Mouse (Mus musculus) thymus, postnatal 10 days (tissue): ENCODE measurements at regions not wholly inside any gene's neighbourhood (a gene's known extent, or its start where the extent isn't known, plus 50 kb on each side); places are given as distances from the start of the nearest gene placed in this dataset.
A peak's percentile ranks its signal among the peaks of the same experiment; 100 is the strongest.
"Not testable (repeated sequence)": the region's sequence is repeated elsewhere in the genome, so short reads cannot be mapped to it uniquely, and the experiment has no call there.

Source experiments
- DNase-seq, 2 experiments: peaks; one replicate each; pipeline ENCODE4 v3.0.0; 2021; ENCODE audit warnings: low spot score in 2 of 2

- peak; percentile 36 to 52 for DNase-seq
Measured at GRCm38 (mm10) chr14:53590601-53591000, 663.3 kb downstream of the Dad1 start.

- not testable (repeated sequence) for DNase-seq
Measured at GRCm38 (mm10) chr14:53582528-53582927, 671.4 kb downstream of the Dad1 start.

DNA sequence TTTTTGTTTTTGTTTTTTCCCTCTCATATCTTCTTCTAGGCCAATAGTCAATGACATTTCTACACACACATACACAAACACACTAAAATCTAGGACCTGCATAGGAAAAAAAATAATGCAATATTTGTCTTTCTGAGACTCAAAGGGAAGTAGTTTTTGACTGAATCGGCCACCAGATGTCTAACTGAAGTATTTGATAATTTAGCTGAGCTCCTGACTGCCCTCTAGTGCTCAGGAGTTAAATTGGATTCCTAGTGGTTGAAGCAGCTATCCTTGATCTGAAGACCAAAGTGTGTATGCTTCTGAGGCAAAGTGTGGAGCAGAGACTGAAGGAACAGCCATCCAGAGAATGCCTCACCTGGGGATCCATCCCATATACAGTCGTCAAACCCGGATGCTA lies 672.2 kb downstream of the Dad1 start:
- peak in 1 of 2 experiments; percentile 37 for DNase-seq

- DNase-seq: not testable (repeated sequence)
Measured at GRCm38 (mm10) chr14:53576927-53577326, 677.0 kb downstream of the Dad1 start.

DNA sequence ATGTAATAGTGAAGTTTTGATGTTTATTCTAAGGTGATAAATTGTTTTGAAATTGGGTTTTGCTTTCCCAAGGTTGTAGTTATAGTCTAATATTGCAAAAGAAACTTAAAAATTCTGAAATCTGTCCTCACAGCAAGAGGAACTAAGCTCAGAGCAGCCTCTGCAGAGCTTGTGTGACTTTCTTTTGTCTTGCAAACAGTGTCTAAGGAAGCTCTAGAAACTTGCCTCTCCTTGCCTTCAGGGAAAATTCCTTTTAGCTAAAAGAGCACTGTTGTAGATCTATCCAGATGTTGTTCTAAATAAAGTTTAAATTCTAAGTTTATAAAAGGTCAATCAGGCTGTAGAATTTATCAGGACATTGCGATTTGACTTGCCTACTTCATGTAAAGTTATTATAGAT lies 681.2 kb downstream of the Dad1 start:
- not testable (repeated sequence) for DNase-seq

- peak in 1 of 2 experiments; percentile 32 for DNase-seq
Measured at GRCm38 (mm10) chr14:53562606-53563005, 691.3 kb downstream of the Dad1 start.

GRCm38 (mm10) chr14:53560146-53560545 lies 693.8 kb downstream of the Dad1 start:
- DNase-seq: peak; percentile 56 to 77

GRCm38 (mm10) chr14:53559386-53559920 lies 694.5 kb downstream of the Dad1 start:
- DNase-seq: peak in 1 of 2 experiments; percentile 20

DNA sequence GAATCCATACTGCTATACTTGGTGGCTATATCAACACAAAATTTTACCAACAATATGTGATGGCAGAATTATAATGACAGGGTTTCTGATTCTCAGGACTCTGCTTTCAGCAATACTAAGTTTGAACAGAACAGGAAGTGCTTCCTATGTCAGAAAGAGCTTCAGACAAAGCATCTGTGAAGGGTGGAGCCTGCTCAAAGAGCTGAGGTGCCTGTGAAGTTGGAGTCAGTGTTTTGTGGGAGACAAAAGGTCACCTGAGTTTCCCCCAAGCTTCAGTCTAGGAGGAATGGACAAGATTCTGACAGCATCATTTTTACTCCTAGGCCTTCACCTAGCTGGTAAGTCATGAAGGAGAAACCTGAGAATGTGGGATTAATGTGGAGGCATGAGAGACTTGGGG lies 700.1 kb downstream of the Dad1 start:
- peak in 1 of 2 experiments; percentile 24 for DNase-seq

DNA sequence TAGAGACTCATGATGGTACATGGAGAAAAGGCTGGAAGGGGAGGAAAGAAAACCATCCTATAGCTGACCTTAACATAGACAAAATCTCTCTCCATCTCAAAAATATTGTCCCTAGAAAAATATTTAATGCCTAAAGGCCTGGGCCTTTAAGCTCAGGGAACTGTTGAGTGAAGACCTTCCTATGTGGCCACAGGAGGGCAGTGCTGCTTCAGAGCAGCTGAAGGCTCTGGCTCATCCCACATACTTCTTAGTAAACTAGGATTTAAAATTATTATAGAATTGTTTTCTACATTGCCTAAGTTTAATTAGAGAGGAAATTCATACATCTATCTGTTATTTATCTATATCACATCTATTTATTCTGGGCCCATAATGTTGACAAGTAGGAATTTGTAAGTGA lies 706.5 kb downstream of the Dad1 start:
- DNase-seq: peak; percentile 32 to 49

GRCm38 (mm10) chr14:53545351-53545750 lies 708.6 kb downstream of the Dad1 start:
- peak; percentile 36 to 55 for DNase-seq

DNA sequence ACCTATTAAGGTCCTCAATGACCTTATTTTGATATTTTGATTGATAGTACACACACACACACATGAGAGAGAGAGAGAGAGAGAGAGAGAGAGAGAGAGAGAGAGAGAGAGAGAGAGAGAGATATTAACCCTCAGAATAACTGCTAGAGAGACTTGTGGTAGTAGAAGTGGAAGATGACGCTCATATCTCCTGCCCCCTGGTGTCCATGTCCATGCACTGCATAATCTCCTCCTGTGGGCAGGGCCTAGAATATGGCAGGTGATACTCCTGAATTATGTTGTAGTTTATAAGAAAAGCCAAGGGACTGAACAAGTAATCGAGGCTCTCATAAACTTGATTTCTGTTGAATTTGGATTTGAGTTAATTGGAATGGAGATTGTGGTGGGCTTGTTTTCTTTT lies 712.3 kb downstream of the Dad1 start:
- DNase-seq: peak; percentile 51 to 80

DNA sequence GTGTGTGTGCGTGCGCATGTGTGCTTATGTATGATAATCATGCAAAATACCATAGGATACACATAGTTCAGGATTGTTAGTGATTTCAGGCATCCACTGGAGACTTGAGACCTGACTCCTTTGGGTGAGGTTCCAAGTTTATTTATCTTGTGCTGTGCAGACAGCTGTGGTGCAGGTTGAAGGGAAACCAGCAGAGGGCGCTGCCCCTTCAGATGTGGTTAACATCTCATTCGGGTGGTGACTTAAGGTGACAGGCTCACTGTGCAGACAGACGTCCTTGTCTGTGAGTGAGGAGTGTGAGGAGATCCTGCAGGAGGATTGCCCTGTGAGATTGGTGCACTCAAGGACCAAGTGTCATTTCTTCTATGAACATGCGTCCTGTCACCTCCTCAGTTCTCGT lies 716.0 kb downstream of the Dad1 start:
- peak; percentile 69 to 73 for DNase-seq

GRCm38 (mm10) chr14:53523430-53523829 lies 730.5 kb downstream of the Dad1 start:
- not testable (repeated sequence) for DNase-seq

DNA sequence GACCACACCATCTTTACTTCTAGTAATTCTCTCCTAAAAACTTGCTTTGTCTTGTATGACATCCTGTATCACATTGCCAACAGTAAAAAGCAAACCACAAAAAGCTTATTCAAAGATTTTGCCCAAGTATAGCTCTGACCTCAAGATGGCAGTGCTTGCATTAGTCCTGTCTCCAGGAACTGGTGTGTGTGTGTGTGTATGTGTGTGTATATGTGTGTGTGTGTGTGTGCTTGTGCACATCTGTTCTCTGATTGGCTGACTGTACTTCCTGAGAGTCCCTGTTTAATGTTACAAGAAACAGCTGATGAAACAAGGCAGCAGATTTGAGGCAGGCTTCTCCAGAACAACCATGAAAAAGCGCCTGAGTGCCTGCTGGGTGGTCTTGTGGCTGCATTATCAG lies 735.0 kb downstream of the Dad1 start:
- not testable (repeated sequence) for DNase-seq

- DNase-seq: not testable (repeated sequence)
Measured at GRCm38 (mm10) chr14:53516623-53517238, 737.2 kb downstream of the Dad1 start.

DNA sequence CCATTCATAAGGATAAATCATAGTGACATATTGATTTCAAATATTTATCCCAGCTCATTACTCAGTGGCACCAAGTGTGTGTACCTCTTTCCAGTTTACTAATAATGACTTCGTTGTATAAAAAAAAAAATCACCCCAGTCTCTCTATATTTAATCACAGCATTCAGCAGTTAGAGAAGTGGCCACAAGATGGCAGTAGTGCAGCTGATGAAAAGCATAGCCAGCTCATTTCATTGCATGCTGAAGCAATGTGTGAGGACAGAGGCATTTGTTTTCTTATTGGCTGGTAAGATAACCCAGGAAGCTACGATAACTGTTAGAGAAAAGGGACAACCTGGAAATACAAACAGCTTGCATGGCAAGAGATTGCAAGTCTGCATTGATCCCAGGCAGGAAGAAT lies 748.5 kb downstream of the Dad1 start:
- peak; percentile 48 to 64 for DNase-seq

GRCm38 (mm10) chr14:53488383-53488782 lies 765.5 kb downstream of the Dad1 start:
- not testable (repeated sequence) for DNase-seq

DNA sequence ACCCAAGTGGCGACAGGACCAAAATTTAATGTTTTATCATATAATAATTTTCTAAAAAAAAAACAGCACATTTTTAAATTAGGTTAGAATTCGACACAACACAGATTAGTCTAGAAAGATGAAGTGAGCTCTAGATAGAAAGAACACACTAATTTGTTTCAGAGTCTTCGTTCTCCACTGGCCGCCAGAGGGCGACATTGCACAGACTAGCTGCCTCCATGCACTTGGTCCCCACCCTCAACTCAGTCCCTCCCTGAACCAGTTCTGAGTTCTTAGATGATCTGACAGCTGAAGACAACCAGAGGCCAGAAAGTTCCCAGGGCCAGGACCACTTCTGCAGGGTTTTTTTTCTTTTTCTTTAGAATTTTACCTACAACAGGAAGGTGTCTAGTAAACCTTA lies 766.3 kb downstream of the Dad1 start:
- DNase-seq: not testable (repeated sequence)

DNA sequence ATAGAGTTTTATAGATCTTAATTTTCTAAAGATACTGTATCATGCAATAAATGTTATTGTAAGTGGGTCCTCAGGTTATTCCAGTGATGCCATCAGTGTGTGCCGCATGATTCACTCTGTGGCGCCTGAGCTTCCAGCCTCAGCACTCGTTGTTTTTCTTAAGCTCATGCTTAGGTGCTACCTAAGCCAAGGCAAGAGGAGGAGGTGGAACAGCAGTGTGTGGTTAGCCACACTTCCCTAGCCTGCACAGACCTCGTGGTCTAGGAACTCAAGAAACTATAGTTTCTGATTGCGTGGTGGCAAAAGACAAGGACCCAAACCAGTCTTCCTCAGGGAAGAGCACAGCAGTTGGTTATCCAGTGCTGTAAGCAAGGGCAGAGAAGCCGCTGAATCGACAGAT lies 779.7 kb downstream of the Dad1 start:
- DNase-seq: not testable (repeated sequence)

- DNase-seq: not testable (repeated sequence)
Measured at GRCm38 (mm10) chr14:53460790-53461189, 793.1 kb downstream of the Dad1 start.

GRCm38 (mm10) chr14:53454001-53454400 lies 799.9 kb downstream of the Dad1 start:
- peak in 1 of 2 experiments; percentile 17 for DNase-seq

GRCm38 (mm10) chr14:53439643-53440042 lies 814.3 kb downstream of the Dad1 start:
- not testable (repeated sequence) for DNase-seq

GRCm38 (mm10) chr14:53430130-53430529 lies 823.8 kb downstream of the Dad1 start:
- DNase-seq: not testable (repeated sequence)
